Mouse (Mus musculus) forelimb bud, embryonic 11.5 days (tissue): ENCODE data around the gene Tent4b.
A peak's percentile ranks its signal among the peaks of the same experiment; 100 is the strongest.
"Not testable (repeated sequence)": the region's sequence is repeated elsewhere in the genome, so short reads cannot be mapped to it uniquely, and the experiment has no call there.

Experiments
- DNase-seq: peaks from one replicate; pipeline ENCODE4 v3.0.0-alpha.2; 2012; ENCODE audit warnings: low read depth, low spot score

The Tent4b gene

DNA sequence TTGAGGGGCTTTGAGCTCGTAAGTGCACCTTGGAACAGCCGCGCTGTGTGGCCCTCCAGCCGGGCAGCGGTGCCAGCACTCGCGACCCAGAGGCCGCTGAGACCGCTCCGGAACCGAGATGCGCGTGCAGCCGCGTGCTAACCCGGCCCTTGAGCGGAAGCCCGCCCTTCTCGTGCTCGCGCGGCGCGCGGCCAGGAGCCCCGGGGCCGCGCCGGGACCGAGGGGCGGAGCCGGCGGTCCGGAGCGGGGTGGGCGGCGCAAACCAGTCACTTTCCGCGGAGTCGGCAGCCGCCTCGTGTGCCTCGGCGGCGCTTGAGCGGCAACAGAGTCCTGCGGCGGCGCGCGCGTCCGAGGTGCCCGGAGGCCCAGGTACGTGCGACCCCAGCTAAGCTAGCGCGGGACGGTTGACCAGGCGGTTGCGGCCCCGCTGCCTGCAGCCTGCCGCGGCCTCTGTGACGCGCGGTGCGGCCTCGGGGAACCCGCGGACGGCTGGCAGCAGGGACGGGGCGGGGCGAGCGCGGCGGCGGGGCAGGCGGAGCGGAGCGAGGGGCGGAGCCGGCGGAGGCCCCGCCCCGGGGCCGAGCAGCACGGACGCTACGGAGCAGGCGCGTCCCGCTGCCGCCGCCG is at the start of gene Tent4b:
TSS of gene Tent4b (plus strand) at position 269 of the 627 bp plus-strand sequence.
- peak; percentile 91 for DNase-seq

- DNase-seq = no peak
These were observed 48.1 kb upstream of the Tent4b start for GRCm38 (mm10) chr8:88150910-88151371.

GRCm38 (mm10) chr8:88160237-88160995 is 38.6 kb upstream of the Tent4b start:
- DNase-seq = no peak

DNA sequence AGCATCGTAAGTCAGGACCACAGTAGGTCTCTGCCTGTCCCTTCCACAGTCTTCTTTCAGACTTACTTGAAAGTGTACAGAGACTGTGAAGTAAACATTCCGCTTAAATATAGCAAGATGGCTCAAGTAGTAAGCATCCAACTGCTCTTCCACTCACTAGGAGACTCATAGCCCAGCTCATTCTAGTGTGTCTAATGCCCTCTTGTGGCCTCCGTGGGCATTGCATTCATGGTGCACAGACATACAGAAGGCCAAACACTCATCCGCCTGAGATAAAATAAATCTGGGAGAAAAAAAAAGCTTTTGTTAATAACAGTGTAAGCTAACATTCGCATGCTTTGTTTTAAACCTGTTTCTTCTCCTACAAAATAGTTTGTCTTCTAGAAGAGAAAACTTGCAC is 37.6 kb upstream of the Tent4b start:
- DNase-seq = peak; percentile 61

GRCm38 (mm10) chr8:88175264-88175663 is 23.7 kb upstream of the Tent4b start:
- no peak for DNase-seq

DNA sequence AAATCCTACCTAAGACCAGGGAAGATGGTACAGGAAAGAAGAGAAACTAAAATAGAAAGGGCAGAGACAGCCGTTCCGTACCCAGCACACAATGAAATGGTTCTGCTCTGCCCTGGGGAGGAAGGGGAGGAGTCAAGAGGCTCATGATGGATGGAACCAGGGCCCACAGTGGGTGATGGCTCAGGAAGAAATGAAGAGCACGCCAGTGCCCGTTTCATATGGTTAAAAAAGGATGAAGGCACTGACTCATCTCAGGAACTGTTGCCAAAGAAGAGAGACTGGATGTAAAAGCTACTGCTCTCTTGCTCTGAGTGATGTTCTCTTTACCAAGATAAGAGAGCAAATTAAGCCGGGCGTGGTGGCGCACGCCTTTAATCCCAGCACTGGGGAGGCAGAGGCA is 21.7 kb upstream of the Tent4b start:
- no peak for DNase-seq

DNA sequence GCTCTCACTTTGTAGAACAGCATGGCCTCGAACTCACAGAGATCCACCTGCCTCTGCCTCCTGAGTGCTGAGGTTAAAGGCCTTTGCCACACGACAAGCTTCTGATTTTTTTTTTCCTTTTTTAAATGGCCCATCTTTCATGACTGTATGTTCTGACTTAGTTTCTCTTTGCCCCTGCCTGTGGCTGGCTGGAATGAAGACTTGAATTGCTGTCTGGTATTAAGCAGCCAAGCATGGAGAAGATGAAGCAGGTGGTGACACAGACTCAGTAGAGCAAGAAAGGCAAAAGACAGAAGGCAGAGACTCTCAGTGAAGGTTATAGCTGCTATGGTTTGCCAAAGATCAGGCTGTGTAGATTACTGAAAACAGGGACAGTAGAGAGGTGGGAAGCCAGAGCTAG is 15.9 kb upstream of the Tent4b start:
- no peak for DNase-seq

DNA sequence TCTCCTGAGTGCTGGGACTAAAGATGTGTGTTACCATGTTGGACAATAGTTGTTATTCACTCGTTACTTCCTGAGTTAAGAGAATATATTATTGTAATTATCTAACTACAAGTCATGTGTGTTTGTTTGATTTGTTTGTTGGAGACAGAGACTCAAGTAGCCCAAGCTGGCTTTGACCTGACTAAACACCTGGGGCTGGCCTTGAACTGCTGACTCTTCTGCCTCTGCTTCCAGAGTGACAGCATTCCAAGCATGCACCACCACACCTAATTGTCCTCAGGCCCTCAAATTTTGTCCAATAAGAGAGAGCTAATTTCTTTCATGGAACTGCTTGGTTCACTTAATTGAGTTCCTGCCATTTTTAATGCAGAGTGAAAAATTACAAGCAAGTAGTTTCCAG is 14.1 kb upstream of the Tent4b start:
- no peak for DNase-seq

- DNase-seq = no peak
These were observed 13.3 kb upstream of the Tent4b start for GRCm38 (mm10) chr8:88185716-88186115.

DNA sequence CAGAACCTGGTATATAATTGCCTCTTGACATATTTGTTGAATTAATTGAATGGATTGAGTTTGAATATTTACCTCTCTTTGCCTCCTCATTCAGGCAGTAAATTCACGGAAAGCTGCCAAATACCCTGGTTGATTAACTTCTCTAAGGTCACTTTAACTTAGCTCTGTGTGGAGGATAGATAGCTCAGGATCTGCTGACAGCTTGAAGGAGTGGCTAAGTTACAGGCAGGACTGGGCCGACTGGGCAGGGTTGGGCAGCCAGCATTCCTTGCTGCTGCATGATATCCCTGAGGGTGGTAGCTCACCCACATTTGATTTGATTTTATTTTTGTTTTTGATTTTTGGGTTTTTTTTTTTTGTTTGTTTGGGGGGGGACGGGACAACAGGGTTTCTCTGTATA is 1.7 kb upstream of the Tent4b start:
- DNase-seq = no peak

- peak; percentile 43 for DNase-seq
These were observed 465 bp upstream of the Tent4b start for GRCm38 (mm10) chr8:88198551-88198944.

DNA sequence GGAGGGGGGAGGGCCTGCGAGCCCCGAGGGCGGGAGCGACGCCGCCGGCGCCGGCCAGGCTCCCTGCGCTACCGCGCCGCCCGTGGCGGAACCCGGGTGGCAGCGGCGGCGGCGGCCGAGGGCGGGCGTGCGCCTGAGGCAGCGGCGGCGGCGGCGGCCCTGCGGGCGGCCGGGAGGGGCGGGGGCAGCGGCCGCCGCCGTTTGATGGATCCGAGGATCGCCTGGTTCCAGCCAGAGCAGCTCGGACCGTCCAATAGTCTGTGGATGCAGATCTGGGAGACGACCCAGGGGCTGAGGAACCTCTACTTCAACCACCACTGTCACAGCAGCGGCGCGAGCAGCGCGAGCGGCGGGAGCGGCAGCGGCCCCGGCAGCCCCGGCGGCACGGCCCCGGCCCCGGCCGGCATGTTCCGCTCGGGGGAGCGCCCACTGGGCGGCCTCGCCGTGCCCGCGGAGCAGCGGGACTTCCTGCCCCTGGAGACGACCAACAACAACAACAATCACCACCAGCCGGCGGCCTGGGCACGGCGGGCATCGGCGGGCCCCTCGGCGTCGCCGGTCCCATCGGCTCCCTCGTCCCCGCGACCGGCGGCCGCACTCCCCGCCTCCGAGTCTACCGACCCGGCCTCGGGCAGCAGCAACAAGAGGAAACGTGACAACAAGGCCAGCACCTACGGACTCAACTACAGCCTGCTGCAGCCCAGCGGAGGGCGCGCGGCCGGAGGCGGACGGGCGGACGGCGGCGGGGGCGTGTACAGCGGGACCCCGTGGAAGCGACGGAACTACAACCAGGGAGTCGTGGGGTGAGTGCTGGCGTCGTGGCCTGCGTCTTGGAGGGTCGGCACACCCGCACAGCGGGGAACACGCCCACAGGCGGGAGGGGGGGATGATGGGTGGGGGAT is 938 bp downstream of the Tent4b start:
- DNase-seq = no peak

- DNase-seq = no peak
These were observed 1.9 kb downstream of the Tent4b start for GRCm38 (mm10) chr8:88200724-88201495.

GRCm38 (mm10) chr8:88201641-88202040 is 2.6 kb downstream of the Tent4b start:
- DNase-seq = no peak

- DNase-seq = no peak
These were observed 7.0 kb downstream of the Tent4b start for GRCm38 (mm10) chr8:88206016-88206415.

DNA sequence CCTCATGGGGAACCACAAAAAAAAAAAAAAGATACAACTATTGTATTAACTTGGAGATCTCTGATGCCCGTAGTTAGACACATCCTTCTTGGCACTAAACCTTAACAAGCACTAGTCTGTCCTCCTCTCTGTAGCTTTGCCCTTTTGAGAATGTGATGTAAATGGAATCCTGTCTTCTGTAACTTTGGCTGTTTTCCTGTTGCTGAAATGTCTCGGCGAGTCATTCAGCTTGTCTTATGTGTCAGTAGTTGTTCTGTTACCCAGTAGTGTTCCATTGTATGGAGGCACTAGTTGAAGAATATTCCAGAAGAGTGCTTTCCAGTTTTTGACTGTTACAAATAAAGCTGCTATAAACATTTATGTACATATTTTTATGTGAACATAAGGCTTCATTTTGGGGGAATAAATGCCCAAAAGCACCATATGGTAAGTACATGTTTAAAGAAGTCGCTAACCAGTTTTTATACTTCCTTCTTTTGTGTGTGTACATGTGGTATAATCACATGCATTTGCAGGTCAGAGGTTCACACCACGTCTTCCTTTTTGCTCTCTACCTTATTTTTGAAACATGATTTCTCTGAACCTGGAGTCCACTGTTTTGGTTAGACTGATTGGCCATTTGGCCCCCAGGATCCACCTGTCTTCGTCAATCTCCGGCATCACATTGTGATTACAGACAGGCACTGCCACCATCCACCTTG is 8.3 kb downstream of the Tent4b start:
- no peak for DNase-seq

- not testable (repeated sequence) for DNase-seq
These were observed 11.2 kb downstream of the Tent4b start for GRCm38 (mm10) chr8:88209930-88210827.

DNA sequence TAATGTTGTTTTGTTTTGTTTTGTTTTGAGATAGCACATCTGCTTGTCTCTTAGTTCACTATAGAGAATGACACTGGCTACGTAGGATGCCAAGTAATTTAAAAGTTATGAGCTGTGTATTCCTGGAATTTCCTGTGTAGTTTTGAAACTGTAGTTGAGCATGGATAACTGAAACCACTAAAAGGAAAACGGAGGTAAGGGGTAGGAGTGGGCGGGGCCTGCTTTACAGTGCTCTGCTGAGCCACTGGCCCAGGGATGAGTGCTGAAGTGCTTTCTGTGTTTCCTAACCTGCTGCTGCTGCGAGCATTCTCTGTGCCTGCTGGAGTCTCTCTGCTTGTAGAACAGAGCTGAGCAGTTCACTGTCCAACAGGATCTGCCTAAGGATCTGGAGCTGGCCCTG is 22.3 kb downstream of the Tent4b start:
- DNase-seq = no peak

- DNase-seq = no peak
These were observed 26.3 kb downstream of the Tent4b start for GRCm38 (mm10) chr8:88225358-88225757.

DNA sequence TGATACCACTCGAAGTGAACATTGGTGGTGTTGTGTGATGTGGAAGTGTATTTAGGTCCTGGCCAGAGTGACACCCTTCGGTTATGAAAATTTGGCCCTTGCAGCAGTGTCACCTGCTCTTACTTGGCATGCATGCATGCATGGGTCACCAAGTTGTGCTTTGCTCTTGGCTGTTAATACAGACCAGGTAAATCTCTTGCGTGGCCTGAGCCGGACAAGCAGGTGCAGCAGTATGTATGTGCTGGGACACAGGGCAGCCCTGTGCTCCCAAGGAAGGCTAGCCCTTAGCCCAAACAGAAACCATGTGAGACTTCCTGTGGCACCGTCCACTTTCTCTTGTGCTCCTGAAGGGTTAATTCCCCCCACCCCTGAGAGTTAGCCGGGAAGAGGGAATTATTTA is 28.8 kb downstream of the Tent4b start:
- no peak for DNase-seq
